Mouse (Mus musculus) left cerebral cortex, adult 6 months (tissue): ENCODE results near the gene Nodal. TPM values are rescaled to one million over a fixed set of nuclear protein-coding genes. Genes with fewer than 3 reads are reported as not detected.

ENCODE experiments used
- long read RNA-seq, 2 experiments: library from polyadenylated mRNA; unstranded; transcript quantifications; one replicate each; pipeline ENCODE4 v2.0.0; 2019 to 2020
- polyA plus RNA-seq: library from polyadenylated mRNA; unstranded; fragments of <200 nt; fragmentation: Nextera tagmentation; gene quantifications from 2 replicates; pipeline ENCODE4 v1.2.3, GENCODE M21; 2021

Gene Nodal
- 0.37 and 0.44 TPM in 2 replicates for polyA plus RNA-seq
- long read RNA-seq, experiment 1, partial matches to known transcripts, result 2 of 3 reads
- long read RNA-seq, experiment 1, other reads (novel, unspliced or antisense), result 0 of 3 reads
- long read RNA-seq, experiment 2, partial matches to known transcripts, result 2 of 2 reads
- long read RNA-seq, experiment 2, other reads (novel, unspliced or antisense), result 0 of 2 reads

DNA sequence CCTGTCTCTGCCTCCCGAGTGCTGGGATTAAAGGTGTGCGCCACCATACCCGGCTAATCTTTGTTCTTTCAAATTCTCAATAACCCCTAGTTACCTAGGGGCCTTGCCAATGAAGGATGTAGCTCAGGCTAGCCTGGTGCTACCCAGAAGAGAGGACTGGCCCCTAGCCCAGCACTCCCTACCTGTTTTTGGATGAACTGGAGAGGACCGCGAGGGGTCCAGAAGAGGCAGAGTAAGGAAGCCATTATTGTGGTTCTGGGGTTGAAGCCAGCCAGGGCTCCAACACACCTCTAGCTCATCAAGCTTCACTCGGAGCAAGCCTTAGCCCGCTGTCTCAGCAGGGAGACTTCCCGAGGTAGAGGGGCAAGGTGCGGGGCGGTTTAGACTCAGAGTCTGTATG lies at the start of gene Nodal:
Gene Nodal (plus strand): TSS at position 301 of the 400 bp plus-strand sequence.

DNA sequence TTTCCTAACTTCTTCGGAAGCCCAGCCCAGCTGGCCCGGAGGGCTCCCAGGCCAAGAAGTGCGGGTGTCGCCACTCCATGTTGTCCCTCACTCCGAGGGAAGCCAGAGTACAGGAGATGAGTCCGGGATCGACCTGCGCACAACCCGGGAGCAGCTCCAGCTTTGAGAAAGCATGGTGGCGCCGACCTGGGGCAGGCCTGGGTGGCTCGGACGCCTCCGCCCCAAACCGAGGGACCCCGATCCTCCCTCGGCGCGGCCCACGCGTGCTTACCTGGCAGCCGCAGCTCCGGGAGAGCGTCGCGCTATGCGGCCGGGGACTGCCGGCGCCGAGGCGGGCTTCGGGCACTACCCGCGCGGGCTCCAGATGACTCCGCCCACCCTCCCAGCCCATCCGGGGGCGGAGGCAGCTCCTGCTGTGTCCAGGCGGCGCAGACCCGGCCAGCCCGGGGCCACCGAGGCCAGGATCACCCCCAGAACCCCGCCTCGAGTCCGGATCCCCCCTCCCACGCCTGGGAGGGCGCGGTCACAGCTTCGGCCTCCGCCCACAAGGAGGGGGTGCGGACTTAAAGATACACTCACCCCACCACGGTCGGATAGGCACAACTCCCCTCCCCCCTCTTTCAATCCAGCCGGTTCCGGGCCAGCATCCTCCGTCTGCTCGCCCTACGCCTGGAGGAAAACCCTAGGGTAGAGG lies 34.6 kb upstream of the Nodal start, which contains the start of gene Pald1:
Gene Pald1 (minus strand): TSS at position 510 of the 694 bp plus-strand sequence.

DNA sequence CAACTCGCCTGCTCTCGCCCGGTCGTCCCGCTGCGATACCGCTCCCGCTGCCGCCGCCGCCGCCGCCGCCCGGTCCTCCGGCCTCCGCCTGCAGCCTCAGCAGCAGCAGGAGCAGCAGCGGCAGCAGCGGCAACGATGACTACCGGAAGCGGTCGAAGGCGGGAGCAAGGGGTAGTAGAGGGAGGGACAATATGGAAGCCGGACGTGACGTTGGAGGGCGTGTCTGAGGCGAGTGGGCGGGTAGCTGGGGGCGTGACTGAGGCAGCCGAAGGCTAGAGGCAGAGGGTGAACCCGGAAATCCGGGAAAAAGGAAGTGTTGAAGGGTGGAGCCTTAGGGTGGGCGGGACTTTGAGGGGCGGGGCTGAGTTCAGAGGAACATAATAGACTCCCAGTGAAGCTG lies 34.9 kb downstream of the Nodal start, which contains the start of gene Eif4ebp2:
Gene Eif4ebp2 (minus strand): TSS at position 17 of the 400 bp plus-strand sequence.

Other genes with a start within 250 kb of the Nodal start
- gene Tbata, start 246.0 kb upstream of the Nodal start, polyA plus RNA-seq, result 3.1 and 3.8 TPM in 2 replicates
- 0.04 TPM in 1 of 2 replicates, not detected in the other for gene Adamts14, start 144.5 kb upstream of the Nodal start, polyA plus RNA-seq
- not detected in 2 replicates for gene Prf1, start 120.1 kb upstream of the Nodal start, polyA plus RNA-seq
- gene Pald1, start 34.4 kb upstream of the Nodal start, polyA plus RNA-seq, result 2.4 and 2.8 TPM in 2 replicates
- gene Eif4ebp2, start 34.7 kb downstream of the Nodal start, polyA plus RNA-seq, result 5.9 and 34.2 TPM in 2 replicates
- 6.0 and 12.1 TPM in 2 replicates for gene Lrrc20, start 57.8 kb downstream of the Nodal start, polyA plus RNA-seq
- 0.67 and 0.89 TPM in 2 replicates for gene Npffr1, start 177.5 kb downstream of the Nodal start, polyA plus RNA-seq
- gene Ppa1, start 230.6 kb downstream of the Nodal start, polyA plus RNA-seq, result 144 and 167 TPM in 2 replicates